Mouse (Mus musculus): ENCODE data around the gene Myo1e. TPM values are rescaled to one million over a fixed set of nuclear protein-coding genes. Genes with fewer than 3 reads are reported as not detected.

Myo1e gene
- polyA plus RNA-seq, 1 experiment: 27.3 TPM

DNA sequence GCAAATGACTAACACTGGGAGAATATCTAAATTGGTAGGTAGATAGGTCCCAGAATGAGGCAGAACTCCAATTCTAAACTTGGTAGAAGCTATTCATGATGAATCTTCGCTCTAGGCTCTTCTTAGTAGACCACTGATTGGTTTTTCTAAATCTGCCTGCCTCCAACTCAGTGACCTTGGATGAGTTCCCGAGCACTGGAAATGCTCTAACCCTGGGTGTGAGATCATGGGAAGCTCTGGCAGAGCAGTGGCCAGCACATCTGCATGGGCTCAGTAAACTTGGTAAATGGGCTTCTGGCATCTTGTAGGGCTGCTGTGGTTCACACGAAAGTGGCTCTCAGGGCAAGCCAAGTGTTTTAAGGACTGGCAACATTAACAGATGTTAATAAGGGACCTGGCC is 199.4 kb downstream of the Myo1e start:
- Histone ChIP-seq H3ac (ENCODE audit: control insufficient read depth, insufficient read length, low read depth) (no peak overlapping the region), H3K79me3 (ENCODE audit: low read depth) (no peaks in the 10 kb centered on the region), H3K4me3 (ENCODE audit: insufficient read depth, poor library complexity, severe bottlenecking) (no peak overlapping the region), H3K27me3 (ENCODE audit: control insufficient read depth, insufficient read depth, insufficient read length) (no peaks in the 10 kb centered on the region), H3K79me2 (ENCODE audit: control insufficient read depth, insufficient read depth) (no peaks in the 10 kb centered on the region), H3K36me3 (ENCODE audit: control insufficient read depth, insufficient read depth) (peaks cover 15% of the 10 kb centered on the region)
- TF ChIP-seq MYOG (IDR thresholded peaks at IDR 0.05; ENCODE audit: control insufficient read depth, extremely low read depth, insufficient read length) (no peak), USF1 (IDR thresholded peaks at IDR 0.05; ENCODE audit: low read depth) (no peak), CTCF (IDR thresholded peaks at IDR 0.05; ENCODE audit: control insufficient read depth, insufficient read depth, insufficient read length) (no peak), MAX (IDR thresholded peaks at IDR 0.05) (no peak), MYOD1 (IDR thresholded peaks at IDR 0.05; ENCODE audit: control insufficient read depth, insufficient read length, low read depth) (no peak)

DNA sequence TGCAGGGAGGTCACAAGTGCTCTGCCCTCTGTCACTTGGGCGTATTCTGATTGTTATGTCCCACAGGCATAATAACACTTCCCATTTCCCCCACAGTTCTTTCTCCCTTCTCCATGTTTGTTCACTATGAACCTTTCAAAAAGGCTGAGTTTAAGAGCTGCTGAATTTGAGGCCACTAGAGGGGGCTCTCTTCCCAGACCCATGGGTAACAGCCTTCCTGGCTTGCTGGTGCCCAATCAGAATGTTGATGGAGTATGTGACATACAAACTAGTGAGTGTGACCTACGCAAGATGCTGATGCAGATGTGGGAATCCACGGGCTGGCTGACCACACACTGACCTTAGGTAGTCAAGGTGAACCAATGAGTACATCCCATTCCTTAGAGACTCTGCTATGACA is 201.6 kb downstream of the Myo1e start:
- H3K4me3 ChIP-seq (ENCODE audit: insufficient read depth, poor library complexity, severe bottlenecking): no peak overlapping the region
- H3ac ChIP-seq (ENCODE audit: control insufficient read depth, insufficient read length, low read depth): no peak overlapping the region
- H3K36me3 ChIP-seq (ENCODE audit: control insufficient read depth, insufficient read depth): peaks cover 34% of the 10 kb centered on the region
- no peak for TF ChIP-seq MYOG (IDR thresholded peaks at IDR 0.05; ENCODE audit: control insufficient read depth, extremely low read depth, insufficient read length)
- TF ChIP-seq FOSL1 (IDR thresholded peaks at IDR 0.05; ENCODE audit: insufficient read depth, low read length, poor library complexity, severe bottlenecking): no peak
- no peak for TF ChIP-seq MYOD1 (IDR thresholded peaks at IDR 0.05; ENCODE audit: control insufficient read depth, insufficient read length, low read depth)
- no peak for TF ChIP-seq CEBPB (IDR thresholded peaks at IDR 0.05; ENCODE audit: low read depth)
- no peak for TF ChIP-seq CTCF (IDR thresholded peaks at IDR 0.05; ENCODE audit: control insufficient read depth, insufficient read depth, insufficient read length)
- no peak for TF ChIP-seq MAX (IDR thresholded peaks at IDR 0.05)
- no peak for TF ChIP-seq USF1 (IDR thresholded peaks at IDR 0.05; ENCODE audit: low read depth)
- no peaks in the 10 kb centered on the region for H3K79me3 ChIP-seq (ENCODE audit: low read depth)
- H3K79me2 ChIP-seq (ENCODE audit: control insufficient read depth, insufficient read depth): no peaks in the 10 kb centered on the region
- no peaks in the 10 kb centered on the region for H3K27me3 ChIP-seq (ENCODE audit: control insufficient read depth, insufficient read depth, insufficient read length)

DNA sequence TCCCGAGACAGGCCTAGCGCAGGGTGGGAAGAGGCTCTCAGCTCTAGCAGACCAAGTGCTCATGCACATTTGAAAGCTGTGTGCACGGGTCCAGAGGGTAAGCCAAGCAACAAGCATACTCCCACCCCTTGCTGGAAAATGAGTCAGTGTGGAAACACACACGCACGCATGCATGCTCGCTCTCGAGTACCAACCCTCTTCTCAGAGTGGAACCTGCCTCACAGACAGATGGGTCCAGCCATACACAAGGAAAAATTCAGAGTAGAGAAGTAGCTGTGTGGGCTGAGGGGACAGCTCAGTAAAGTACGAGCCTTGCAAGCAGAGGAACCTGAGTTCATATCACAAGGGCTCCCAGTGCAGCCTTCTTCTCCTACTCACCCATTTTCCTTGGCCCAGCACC is 202.6 kb downstream of the Myo1e start:
- H3K79me2 ChIP-seq (ENCODE audit: control insufficient read depth, insufficient read depth): no peaks in the 10 kb centered on the region
- no peak overlapping the region for H3ac ChIP-seq (ENCODE audit: control insufficient read depth, insufficient read length, low read depth)
- H3K36me3 ChIP-seq (ENCODE audit: control insufficient read depth, insufficient read depth): peaks cover 39% of the 10 kb centered on the region
- no peak overlapping the region for H3K4me3 ChIP-seq (ENCODE audit: insufficient read depth, poor library complexity, severe bottlenecking)
- no peak for TF ChIP-seq MYOD1 (IDR thresholded peaks at IDR 0.05; ENCODE audit: control insufficient read depth, insufficient read length, low read depth)
- TF ChIP-seq MAX (IDR thresholded peaks at IDR 0.05): no peak
- no peak for TF ChIP-seq USF1 (IDR thresholded peaks at IDR 0.05; ENCODE audit: low read depth)
- TF ChIP-seq FOSL1 (IDR thresholded peaks at IDR 0.05; ENCODE audit: insufficient read depth, low read length, poor library complexity, severe bottlenecking): no peak
- TF ChIP-seq MYOG (IDR thresholded peaks at IDR 0.05; ENCODE audit: control insufficient read depth, extremely low read depth, insufficient read length): no peak
- TF ChIP-seq CTCF (IDR thresholded peaks at IDR 0.05; ENCODE audit: control insufficient read depth, insufficient read depth, insufficient read length): no peak
- TF ChIP-seq CEBPB (IDR thresholded peaks at IDR 0.05; ENCODE audit: low read depth): no peak
- H3K79me3 ChIP-seq (ENCODE audit: low read depth): no peaks in the 10 kb centered on the region
- H3K27me3 ChIP-seq (ENCODE audit: control insufficient read depth, insufficient read depth, insufficient read length): no peaks in the 10 kb centered on the region

DNA sequence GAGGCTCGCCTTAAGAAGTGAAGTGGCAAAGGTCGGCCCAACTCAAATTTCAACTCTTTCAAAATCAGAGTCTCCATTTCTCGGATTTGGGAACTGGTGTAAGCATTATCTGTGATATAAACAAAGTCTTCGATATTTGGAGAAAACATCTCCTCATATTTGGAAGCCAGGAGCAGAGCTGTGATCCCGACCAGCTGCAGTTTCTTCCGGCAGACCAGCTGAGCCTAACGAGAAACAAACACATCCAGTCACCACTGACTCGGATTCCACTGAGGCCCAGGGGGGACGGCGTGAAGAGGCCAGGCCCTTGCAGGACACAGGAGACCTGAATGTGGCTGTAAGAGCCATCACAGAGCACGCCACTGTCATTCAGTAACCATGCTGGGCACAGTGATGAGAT is 203.5 kb downstream of the Myo1e start:
- Histone ChIP-seq H3K79me3 (ENCODE audit: low read depth) (no peaks in the 10 kb centered on the region), H3ac (ENCODE audit: control insufficient read depth, insufficient read length, low read depth) (no peak overlapping the region), H3K36me3 (ENCODE audit: control insufficient read depth, insufficient read depth) (peaks cover 39% of the 10 kb centered on the region), H3K27me3 (ENCODE audit: control insufficient read depth, insufficient read depth, insufficient read length) (no peaks in the 10 kb centered on the region), H3K4me3 (ENCODE audit: insufficient read depth, poor library complexity, severe bottlenecking) (no peak overlapping the region), H3K79me2 (ENCODE audit: control insufficient read depth, insufficient read depth) (no peaks in the 10 kb centered on the region)
- TF ChIP-seq CEBPB (IDR thresholded peaks at IDR 0.05; ENCODE audit: low read depth) (no peak), MYOD1 (IDR thresholded peaks at IDR 0.05; ENCODE audit: control insufficient read depth, insufficient read length, low read depth) (no peak), FOSL1 (IDR thresholded peaks at IDR 0.05; ENCODE audit: insufficient read depth, low read length, poor library complexity, severe bottlenecking) (no peak), MYOG (IDR thresholded peaks at IDR 0.05; ENCODE audit: control insufficient read depth, extremely low read depth, insufficient read length) (no peak), MAX (IDR thresholded peaks at IDR 0.05) (no peak), CTCF (IDR thresholded peaks at IDR 0.05; ENCODE audit: control insufficient read depth, insufficient read depth, insufficient read length) (no peak), USF1 (IDR thresholded peaks at IDR 0.05; ENCODE audit: low read depth) (no peak)

DNA sequence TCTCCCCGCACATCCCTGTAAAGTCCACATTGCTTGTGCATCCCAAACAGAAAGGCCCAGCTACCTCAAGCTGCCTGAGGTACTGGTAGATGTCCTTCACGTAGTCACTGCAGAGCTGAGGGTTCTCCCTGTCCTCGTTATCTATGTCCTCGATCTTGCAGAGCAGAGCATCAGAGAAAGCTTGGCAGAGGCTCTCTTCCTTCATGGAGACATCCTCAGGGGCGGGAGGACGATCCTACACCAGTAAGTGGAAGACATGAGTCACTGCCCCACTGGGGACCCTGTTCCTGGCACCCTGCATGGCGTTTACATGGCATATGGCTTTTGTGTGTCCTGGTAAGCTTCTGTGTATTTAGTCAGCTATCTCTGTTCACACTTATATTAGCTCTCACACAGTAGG is 205.9 kb downstream of the Myo1e start:
- Histone ChIP-seq H3ac (ENCODE audit: control insufficient read depth, insufficient read length, low read depth) (no peak overlapping the region), H3K36me3 (ENCODE audit: control insufficient read depth, insufficient read depth) (peaks cover 56% of the 10 kb centered on the region), H3K79me3 (ENCODE audit: low read depth) (no peaks in the 10 kb centered on the region), H3K4me3 (ENCODE audit: insufficient read depth, poor library complexity, severe bottlenecking) (no peak overlapping the region), H3K27me3 (ENCODE audit: control insufficient read depth, insufficient read depth, insufficient read length) (no peaks in the 10 kb centered on the region), H3K79me2 (ENCODE audit: control insufficient read depth, insufficient read depth) (no peaks in the 10 kb centered on the region)
- TF ChIP-seq USF1 (IDR thresholded peaks at IDR 0.05; ENCODE audit: low read depth) (no peak), MYOG (IDR thresholded peaks at IDR 0.05; ENCODE audit: control insufficient read depth, extremely low read depth, insufficient read length) (no peak), FOSL1 (IDR thresholded peaks at IDR 0.05; ENCODE audit: insufficient read depth, low read length, poor library complexity, severe bottlenecking) (no peak), MYOD1 (IDR thresholded peaks at IDR 0.05; ENCODE audit: control insufficient read depth, insufficient read length, low read depth) (no peak), MAX (IDR thresholded peaks at IDR 0.05) (no peak), CEBPB (IDR thresholded peaks at IDR 0.05; ENCODE audit: low read depth) (no peak)

DNA sequence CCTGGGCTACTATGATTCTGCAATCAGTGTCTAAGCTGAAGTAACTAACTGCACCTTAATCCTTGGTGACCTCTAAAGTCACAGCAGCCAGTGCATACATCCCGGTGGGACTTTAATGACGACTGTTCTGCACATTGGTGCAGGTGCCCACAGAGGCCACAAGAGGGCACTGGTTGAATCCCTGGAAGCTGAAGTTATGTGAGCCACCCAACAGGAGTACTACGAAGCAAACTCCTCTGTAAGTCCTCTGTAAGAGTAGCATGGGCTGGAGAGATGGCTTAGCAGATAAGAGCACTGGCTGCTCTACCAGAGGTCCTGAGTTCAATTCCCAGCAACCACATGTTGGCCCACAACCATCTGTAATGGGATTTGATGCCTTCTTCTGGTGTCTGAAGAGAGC is 209.3 kb downstream of the Myo1e start:
- H3ac ChIP-seq (ENCODE audit: control insufficient read depth, insufficient read length, low read depth): no peak overlapping the region

More for the DNA sequence above, 209.3 kb downstream of the Myo1e start:
- peaks cover 4% of the 10 kb centered on the region for H3K79me3 ChIP-seq (ENCODE audit: low read depth)
- TF ChIP-seq MAX (IDR thresholded peaks at IDR 0.05) (no peak), USF1 (IDR thresholded peaks at IDR 0.05; ENCODE audit: low read depth) (no peak), CEBPB (IDR thresholded peaks at IDR 0.05; ENCODE audit: low read depth) (no peak), CTCF (IDR thresholded peaks at IDR 0.05; ENCODE audit: control insufficient read depth, insufficient read depth, insufficient read length) (peak; percentile 7), MYOD1 (IDR thresholded peaks at IDR 0.05; ENCODE audit: control insufficient read depth, insufficient read length, low read depth) (no peak)
- H3K79me2 ChIP-seq (ENCODE audit: control insufficient read depth, insufficient read depth): peaks cover 22% of the 10 kb centered on the region
- H3K27me3 ChIP-seq (ENCODE audit: control insufficient read depth, insufficient read depth, insufficient read length): no peaks in the 10 kb centered on the region
- H3K36me3 ChIP-seq (ENCODE audit: control insufficient read depth, insufficient read depth): peaks cover 58% of the 10 kb centered on the region
- H3K4me3 ChIP-seq (ENCODE audit: insufficient read depth, poor library complexity, severe bottlenecking): no peak overlapping the region

Data from C2C12 (cell line).